Comparison of ENCODE assay signal across 8 mouse cellular contexts in genomic region chr9:88858566-88859492, GRCm38 (mm10). TPM values are rescaled to one million over a fixed set of nuclear protein-coding genes. Genes with fewer than 3 reads are reported as not detected.
A peak's percentile ranks its signal among the peaks of the same experiment; 100 is the strongest.
DNase-seq lines count a peak whose midpoint lies in the region; ATAC-seq and TF ChIP-seq lines count a peak whose summit lies in the region.
"Not testable (repeated sequence)": the region's sequence is repeated elsewhere in the genome, so short reads cannot be mapped to it uniquely, and the experiment has no call there.

No protein-coding gene starts in this region.

- H3K4me1 ChIP-seq in ES-Bruce4 (ENCODE audit: control insufficient read depth, insufficient read depth, low read length); forebrain, embryonic 12.5 days; heart, postnatal 0 days (ENCODE audit: control insufficient read depth, insufficient read depth); liver, embryonic 14.5 days (replicated peaks; ENCODE audit: control insufficient read depth in 2 of 2, insufficient read depth in 2 of 2, low read length in 1 of 2); stomach, embryonic 15.5 days: not testable (repeated sequence)

- H3K27me3 ChIP-seq in ES-Bruce4 (ENCODE audit: control insufficient read depth, insufficient read depth, low read length, poor library complexity, severe bottlenecking); forebrain, embryonic 12.5 days; heart, postnatal 0 days (ENCODE audit: control insufficient read depth, insufficient read depth, low read length); liver, embryonic 14.5 days (ENCODE audit: control insufficient read depth, insufficient read depth, low read length); stomach, embryonic 15.5 days (replicated peaks): not testable (repeated sequence)

- 2% methylated on average over 52 of the region's 52 CpGs for WGBS in forebrain, embryonic 12.5 days
- 1% methylated on average over 48 of the region's 52 CpGs for WGBS in heart, postnatal 0 days
- 2% methylated on average over 50 of the region's 52 CpGs for WGBS in liver, embryonic 14.5 days (ENCODE audit: insufficient replicate concordance)
- WGBS in stomach, embryonic 15.5 days = 2% methylated on average over 52 of the region's 52 CpGs

- TF ChIP-seq EP300 in ES-Bruce4 (IDR thresholded peaks at IDR 0.05; ENCODE audit: insufficient read depth, low read depth, low read length); heart, postnatal 0 days (IDR thresholded peaks at IDR 0.05; ENCODE audit: low read depth); liver, embryonic 14.5 days (IDR thresholded peaks at IDR 0.05; ENCODE audit: low read depth): not testable (repeated sequence)

- TF ChIP-seq POLR2A in ES-Bruce4 (IDR thresholded peaks at IDR 0.05; ENCODE audit: insufficient read depth, low read length) = not testable (repeated sequence)

- TF ChIP-seq CTCF in ES-Bruce4 (IDR thresholded peaks at IDR 0.05; ENCODE audit: low read depth, low read length); heart, postnatal 0 days (IDR thresholded peaks at IDR 0.05; ENCODE audit: low read depth); liver, embryonic 14.5 days (IDR thresholded peaks at IDR 0.05; ENCODE audit: low read depth): not testable (repeated sequence)

- H3K4me2 ChIP-seq in forebrain, embryonic 12.5 days = peak overlapping the region; percentile 63
- peak overlapping the region; percentile 60 for H3K4me2 ChIP-seq in heart, postnatal 0 days (ENCODE audit: low read depth, low read length)
- peak overlapping the region; percentile 59 for H3K4me2 ChIP-seq in liver, embryonic 14.5 days (ENCODE audit: low read depth)
- H3K4me2 ChIP-seq in stomach, embryonic 15.5 days = peak overlapping the region; percentile 80

- peak overlapping the region; percentile 39; the same call in 1 of the 2 replicates for H3K27ac ChIP-seq in ES-Bruce4 (ENCODE audit: insufficient read depth, low read length)
- H3K27ac ChIP-seq in forebrain, embryonic 12.5 days; liver, embryonic 14.5 days; stomach, embryonic 15.5 days: not testable (repeated sequence)
- peak overlapping the region; percentile 56 for H3K27ac ChIP-seq in heart, postnatal 0 days (ENCODE audit: low read depth)

- not testable (repeated sequence) for H3K36me3 ChIP-seq in ES-Bruce4 (ENCODE audit: control insufficient read depth, insufficient read depth, low read length, poor library complexity, severe bottlenecking); forebrain, embryonic 12.5 days (replicated peaks); heart, postnatal 0 days (replicated peaks; ENCODE audit: control insufficient read depth, insufficient read depth, low read length); liver, embryonic 14.5 days (replicated peaks; ENCODE audit: control insufficient read depth, insufficient read depth, low read depth); stomach, embryonic 15.5 days

- peak overlapping the region; percentile 44; the same call in 1 of the 2 replicates for H3K9ac ChIP-seq in ES-Bruce4 (ENCODE audit: low read depth, poor library complexity, severe bottlenecking)
- peak overlapping the region; percentile 36 for H3K9ac ChIP-seq in forebrain, embryonic 12.5 days
- peak overlapping the region; percentile 46 for H3K9ac ChIP-seq in heart, postnatal 0 days (replicated peaks; ENCODE audit: low read depth, low read length)
- H3K9ac ChIP-seq in liver, embryonic 14.5 days (replicated peaks); stomach, embryonic 15.5 days: not testable (repeated sequence)

- DNase-seq in c-Kit-positive CD71-positive TER-119-positive erythroid progenitor cells, embryonic 14.5 days (ENCODE audit: low spot score) = peak; percentile 73
- DNase-seq in heart, postnatal 0 days (ENCODE audit: low spot score) = peak; percentile 89
- peak; percentile 89 to 91 for DNase-seq in kidney, postnatal 36 days
- peak; percentile 56 to 71 (median 67) for DNase-seq in liver, embryonic 14.5 days (ENCODE audit: low read depth in 3 of 3, low spot score in 3 of 3)
- peak; percentile 85 for DNase-seq in neural tube, embryonic 10.5 days (ENCODE audit: extremely low spot score, low spot score)

- peak overlapping the region; percentile 71 for H3K4me3 ChIP-seq in ES-Bruce4 (ENCODE audit: low read depth, low read length)
- peak overlapping the region; percentile 40 for H3K4me3 ChIP-seq in forebrain, embryonic 12.5 days (replicated peaks)
- H3K4me3 ChIP-seq in heart, postnatal 0 days (ENCODE audit: low read depth, low read length) = peak overlapping the region; percentile 53
- peak overlapping the region; percentile 42 to 61 for H3K4me3 ChIP-seq in liver, embryonic 14.5 days (ENCODE audit: insufficient read depth in 1 of 2, low read depth in 2 of 2, low read length in 2 of 2)
- H3K4me3 ChIP-seq in stomach, embryonic 15.5 days (replicated peaks) = peak overlapping the region; percentile 44

- not testable (repeated sequence) for H3K9me3 ChIP-seq in ES-Bruce4 (replicated peaks; ENCODE audit: control insufficient read depth, insufficient read depth, low read length, poor library complexity, severe bottlenecking); forebrain, embryonic 12.5 days; heart, postnatal 0 days (replicated peaks; ENCODE audit: control insufficient read depth, low read length); liver, embryonic 14.5 days (ENCODE audit: control insufficient read depth, low read length); stomach, embryonic 15.5 days

- peak; percentile 98 for ATAC-seq in forebrain, embryonic 12.5 days (ENCODE audit: low FRiP score)
- ATAC-seq in heart, postnatal 0 days (ENCODE audit: insufficient read depth, low read depth) = peak; percentile 98
- ATAC-seq in liver, embryonic 14.5 days (ENCODE audit: insufficient read depth) = peak; percentile 97
- ATAC-seq in stomach, embryonic 15.5 days (ENCODE audit: insufficient read depth, low FRiP score, low read depth) = peak; percentile 98

RNA-seq across cellular contexts. Expression of gene Trim43c, which starts 19.9 kb away (rescaled TPM):
- not detected in 2 replicates for polyA plus RNA-seq in ES-Bruce4 (2011; ENCODE audit: insufficient read depth, insufficient read length, low read depth, missing spikeins)
- polyA plus RNA-seq in forebrain, embryonic 12.5 days (2016; fragmentation: Nextera tagmentation; extraction: Ambion mirVana) = 0.11 TPM in 1 of 2 replicates, not detected in the other
- not detected in 2 replicates for total RNA-seq in heart, postnatal 0 days (2014; rRNA removed; ENCODE audit: low replicate concordance)
- polyA plus RNA-seq in heart, postnatal 0 days (2015; fragmentation: Nextera tagmentation; extraction: Ambion mirVana) = 0.08 TPM in 1 of 2 replicates, not detected in the other
- not detected in 2 replicates for polyA plus RNA-seq in liver, embryonic 14.5 days (2012; rRNA removed)
- polyA plus RNA-seq in liver, embryonic 14.5 days (2014; fragmentation: Nextera tagmentation; extraction: Ambion mirVana) = not detected in 2 replicates
- polyA plus RNA-seq in stomach, embryonic 15.5 days (2015; fragmentation: Nextera tagmentation; extraction: Ambion mirVana) = 0.23 TPM in 1 of 2 replicates, not detected in the other
